Mouse (Mus musculus) heart, postnatal 36 days (tissue): ENCODE data around the gene Sorbs1. TPM values are rescaled to one million over a fixed set of nuclear protein-coding genes. Genes with fewer than 3 reads are reported as not detected.
A peak's percentile ranks its signal among the peaks of the same experiment; 100 is the strongest.

Source experiments
- DNase-seq, 2 experiments: peaks; one replicate each; pipeline ENCODE4 v3.0.0; 2021 to 2022
- intact Hi-C: fragments of 180-260 bp; cut with DNase I; formaldehyde crosslinking; loops from one replicate; pipeline ENCODE4 v1.15.1; 2025
- total RNA-seq, 2 experiments: library from RNA; stranded (reverse); gene quantifications; 2 replicates each; pipeline ENCODE4 v1.2.3; 2021

The Sorbs1 gene
- total RNA-seq, 2 experiments from 2014 or later = 766 to 844 TPM

- no peak for DNase-seq
Observed at GRCm38 (mm10) chr19:40322226-40322625, 191.4 kb downstream of the Sorbs1 start.

GRCm38 (mm10) chr19:40319199-40319598 lies 194.4 kb downstream of the Sorbs1 start:
- no peak for DNase-seq
- intact Hi-C loops = no loop called here

More at GRCm38 (mm10) chr19:40322226-40322625, 191.4 kb downstream of the Sorbs1 start:
- intact Hi-C loops = no loop called here

- DNase-seq = no peak
Observed at GRCm38 (mm10) chr19:40318511-40318910, 195.1 kb downstream of the Sorbs1 start.

GRCm38 (mm10) chr19:40317001-40317400 lies 196.6 kb downstream of the Sorbs1 start:
- intact Hi-C loops = no loop called here
- DNase-seq = no peak

More at GRCm38 (mm10) chr19:40318511-40318910, 195.1 kb downstream of the Sorbs1 start:
- intact Hi-C loops = no loop called here

- intact Hi-C loops = no loop called here
- no peak for DNase-seq
Observed at GRCm38 (mm10) chr19:40314252-40314651, 199.3 kb downstream of the Sorbs1 start.

GRCm38 (mm10) chr19:40311631-40312030 lies 201.9 kb downstream of the Sorbs1 start:
- intact Hi-C loops = no loop called here
- no peak for DNase-seq

- no peak for DNase-seq
- intact Hi-C loops = no loop called here
Observed at GRCm38 (mm10) chr19:40310410-40311130, 203.0 kb downstream of the Sorbs1 start.

GRCm38 (mm10) chr19:40309911-40310310 lies 203.7 kb downstream of the Sorbs1 start:
- intact Hi-C loops = loop anchor here (2.0 kb wide), 1 partner anchor 69 kb away; no protein-coding TSS in a partner anchor
- no peak for DNase-seq

GRCm38 (mm10) chr19:40307550-40307949 lies 206.0 kb downstream of the Sorbs1 start:
- intact Hi-C loops = loop anchor here (2.0 kb wide), 1 partner anchor 37 kb away; the partner anchor contains the start of gene Pdlim1
- peak in 1 of 2 experiments; percentile 53 for DNase-seq

- DNase-seq = no peak
- intact Hi-C loops = loop anchor here (2.0 kb wide), 1 partner anchor 36 kb away; the partner anchor contains the start of gene Pdlim1
Observed at GRCm38 (mm10) chr19:40306631-40307030, 206.9 kb downstream of the Sorbs1 start.

- no peak for DNase-seq
- intact Hi-C loops = no loop called here
Observed at GRCm38 (mm10) chr19:40305456-40305855, 208.1 kb downstream of the Sorbs1 start.

GRCm38 (mm10) chr19:40302916-40303315 lies 210.7 kb downstream of the Sorbs1 start:
- intact Hi-C loops = no loop called here
- DNase-seq = peak; percentile 44 to 63

GRCm38 (mm10) chr19:40302477-40302876 lies 211.1 kb downstream of the Sorbs1 start:
- DNase-seq = no peak
- intact Hi-C loops = no loop called here

GRCm38 (mm10) chr19:40299983-40300759 lies 213.4 kb downstream of the Sorbs1 start:
- intact Hi-C loops = no loop called here
- no peak for DNase-seq

GRCm38 (mm10) chr19:40299182-40299581 lies 214.4 kb downstream of the Sorbs1 start:
- intact Hi-C loops = no loop called here
- DNase-seq = no peak

GRCm38 (mm10) chr19:40298574-40298973 lies 215.0 kb downstream of the Sorbs1 start:
- intact Hi-C loops = no loop called here
- DNase-seq = no peak

GRCm38 (mm10) chr19:40297798-40298144 lies 215.8 kb downstream of the Sorbs1 start:
- intact Hi-C loops = no loop called here
- DNase-seq = no peak

GRCm38 (mm10) chr19:40297078-40297797 lies 216.3 kb downstream of the Sorbs1 start:
- no peak for DNase-seq
- intact Hi-C loops = no loop called here

- DNase-seq = no peak
- intact Hi-C loops = no loop called here
Observed at GRCm38 (mm10) chr19:40294231-40294630, 219.3 kb downstream of the Sorbs1 start.

- no peak for DNase-seq
- intact Hi-C loops = no loop called here
Observed at GRCm38 (mm10) chr19:40293791-40294190, 219.8 kb downstream of the Sorbs1 start.
